Mouse (Mus musculus) ES-E14 (cell line): ENCODE measurements around the gene Pafah1b2. TPM values are rescaled to one million over a fixed set of nuclear protein-coding genes. Genes with fewer than 3 reads are reported as not detected.
A peak's percentile ranks its signal among the peaks of the same experiment; 100 is the strongest.

Source experiments
- DNase-seq: peaks from one replicate; pipeline ENCODE4 v3.0.0-alpha.2; 2013; ENCODE audit warnings: low read depth, low spot score
- H3K27ac ChIP-seq: 2 replicates; pipeline ENCODE4 v1.5.1; 2012; ENCODE audit warnings: low read depth, mild to moderate bottlenecking, low read length, moderate library complexity, mixed read lengths; ENCODE audit not compliant: poor library complexity, insufficient read depth, severe bottlenecking
- H3K36me3 ChIP-seq: 2 replicates; pipeline ENCODE4 v1.6.1; 2012; ENCODE audit warnings: mild to moderate bottlenecking, low read length, moderate library complexity, mixed read lengths; ENCODE audit not compliant: control insufficient read depth, poor library complexity, insufficient read depth, severe bottlenecking
- H3K4me1 ChIP-seq, 2 experiments: fragments of 150-350 bp in 1 of 2; sonication (generic) in 1 of 2; 2 replicates each; pipeline ENCODE4 v1.6.1; 2012; ENCODE audit warnings: low read length in 2 of 2, mild to moderate bottlenecking in 1 of 2, mixed read lengths in 1 of 2; ENCODE audit not compliant: control insufficient read depth in 2 of 2, insufficient read depth in 2 of 2, poor library complexity in 1 of 2
- H3K4me3 ChIP-seq, 2 experiments: fragments of 150-350 bp in 1 of 2; sonication (generic) in 1 of 2; 2 replicates each; pipeline ENCODE4 v1.5.1; 2012; ENCODE audit warnings: low read length in 2 of 2, low read depth in 1 of 2, mild to moderate bottlenecking in 1 of 2, mixed read lengths in 1 of 2; ENCODE audit not compliant: insufficient read depth in 1 of 2, poor library complexity in 1 of 2, severe bottlenecking in 1 of 2
- H3K9ac ChIP-seq: 2 replicates; pipeline ENCODE4 v1.6.1; 2012; ENCODE audit warnings: low read depth, mild to moderate bottlenecking, low read length, mixed read lengths; ENCODE audit not compliant: poor library complexity, insufficient read depth, severe bottlenecking
- H3K9me3 ChIP-seq: fragments of 150-350 bp; sonication (generic); 2 replicates; pipeline ENCODE4 v1.6.1; 2012; ENCODE audit warnings: low read depth, mild to moderate bottlenecking, low read length; ENCODE audit not compliant: control insufficient read depth, insufficient read depth
- CHD2 ChIP-seq: IDR thresholded peaks from 2 replicates; pipeline ENCODE4 v1.6.1; 2014; ENCODE audit warnings: mild to moderate bottlenecking, low read depth, low read length, inconsistent platforms
- HCFC1 ChIP-seq: IDR thresholded peaks from 2 replicates; pipeline ENCODE4 v1.6.1; 2012; ENCODE audit warnings: low read length, inconsistent platforms, borderline replicate concordance; ENCODE audit not compliant: insufficient read depth
- MAFK ChIP-seq: IDR thresholded peaks from 2 replicates; pipeline ENCODE4 v1.6.1; 2014; ENCODE audit warnings: mild to moderate bottlenecking, low read depth, low read length, inconsistent platforms; ENCODE audit not compliant: insufficient read depth
- ZC3H11A ChIP-seq: IDR thresholded peaks from 2 replicates; pipeline ENCODE4 v1.6.1; 2012; ENCODE audit warnings: low read depth, mild to moderate bottlenecking, inconsistent platforms, low read length, borderline replicate concordance
- ZNF384 ChIP-seq: IDR thresholded peaks from 2 replicates; pipeline ENCODE4 v1.6.1; 2012; ENCODE audit warnings: low read depth, low read length, inconsistent platforms
- in situ Hi-C, 2 experiments: fragments of 600-800 bp; cut with MboI; formaldehyde crosslinking; loops; one replicate each; pipeline ENCODE4 v1.15.1; 2025; ENCODE audit warnings: low sequenced_read_pairs in 2 of 2, inconsistent platforms in 1 of 2; ENCODE audit not compliant: unreplicated experiment in 2 of 2
- total RNA-seq: library from RNA; depleted of rRNA; stranded (reverse); fragments of 300-350 nt; gene quantifications from 2 replicates; pipeline ENCODE4 v1.2.3, GENCODE M21; 2012

The Pafah1b2 gene
- total RNA-seq, 1 experiment, result 64.9 TPM

GRCm38 (mm10) chr9:45944506-45945400 lies 67.7 kb downstream of the Pafah1b2 start:
- in situ Hi-C loops, result no loop called here
- H3K36me3 ChIP-seq, result peaks cover 48% of the 10 kb centered on the region
- TF ChIP-seq ZNF384 (no peak), HCFC1 (no peak), ZC3H11A (no peak), CHD2 (no peak), MAFK (no peak)
- DNase-seq, result no peak
- no peak overlapping the region for H3K4me3 ChIP-seq
- H3K27ac ChIP-seq, result no peak overlapping the region
- no peak overlapping the region for H3K9ac ChIP-seq
- H3K9me3 ChIP-seq, result no peaks in the 10 kb centered on the region
- peaks cover 0 to 18% of the 10 kb centered on the region in 2 experiments; a peak in 3 of 4 replicates for H3K4me1 ChIP-seq

- peaks cover 43% of the 10 kb centered on the region for H3K36me3 ChIP-seq
- peaks cover 0 to 18% of the 10 kb centered on the region in 2 experiments; a peak in 3 of 4 replicates for H3K4me1 ChIP-seq
- no peak overlapping the region for H3K27ac ChIP-seq
- no peak overlapping the region for H3K9ac ChIP-seq
- TF ChIP-seq MAFK (no peak), CHD2 (no peak), ZNF384 (no peak), HCFC1 (no peak), ZC3H11A (no peak)
- in situ Hi-C loops, result no loop called here
- no peak overlapping the region for H3K4me3 ChIP-seq
- H3K9me3 ChIP-seq, result no peaks in the 10 kb centered on the region
- no peak for DNase-seq
These were observed 68.6 kb downstream of the Pafah1b2 start for GRCm38 (mm10) chr9:45943628-45944505.

- Histone ChIP-seq H3K36me3 (peaks cover 46% of the 10 kb centered on the region), H3K27ac (no peak overlapping the region), H3K9me3 (no peaks in the 10 kb centered on the region), H3K4me3 (no peak overlapping the region), H3K4me1 (peaks cover 0 to 18% of the 10 kb centered on the region in 2 experiments; a peak in 3 of 4 replicates), H3K9ac (no peak overlapping the region)
- no peak for DNase-seq
- in situ Hi-C loops, result no loop called here
- no peak for TF ChIP-seq ZC3H11A
- TF ChIP-seq MAFK, result no peak
- no peak for TF ChIP-seq ZNF384
- no peak for TF ChIP-seq HCFC1
- no peak for TF ChIP-seq CHD2
These were observed 69.6 kb downstream of the Pafah1b2 start for GRCm38 (mm10) chr9:45942916-45943315.

- TF ChIP-seq MAFK, result no peak
- no peak for TF ChIP-seq ZNF384
- no peak for TF ChIP-seq HCFC1
- no peaks in the 10 kb centered on the region for H3K9me3 ChIP-seq
- H3K4me1 ChIP-seq, result peaks cover 0 to 18% of the 10 kb centered on the region in 2 experiments; a peak in 3 of 4 replicates
- no peak overlapping the region for H3K27ac ChIP-seq
- 0 out of 2 replicates have a peak overlapping the region, but pooled peaks have one; percentile 6 for H3K9ac ChIP-seq
- DNase-seq, result no peak
- in situ Hi-C loops, result no loop called here
- H3K36me3 ChIP-seq, result peaks cover 46% of the 10 kb centered on the region
- no peak overlapping the region for H3K4me3 ChIP-seq
These were observed 70.0 kb downstream of the Pafah1b2 start for GRCm38 (mm10) chr9:45942464-45942863.
